Comparison of ENCODE assay signal across 20 mouse cellular contexts in the genomic region with DNA sequence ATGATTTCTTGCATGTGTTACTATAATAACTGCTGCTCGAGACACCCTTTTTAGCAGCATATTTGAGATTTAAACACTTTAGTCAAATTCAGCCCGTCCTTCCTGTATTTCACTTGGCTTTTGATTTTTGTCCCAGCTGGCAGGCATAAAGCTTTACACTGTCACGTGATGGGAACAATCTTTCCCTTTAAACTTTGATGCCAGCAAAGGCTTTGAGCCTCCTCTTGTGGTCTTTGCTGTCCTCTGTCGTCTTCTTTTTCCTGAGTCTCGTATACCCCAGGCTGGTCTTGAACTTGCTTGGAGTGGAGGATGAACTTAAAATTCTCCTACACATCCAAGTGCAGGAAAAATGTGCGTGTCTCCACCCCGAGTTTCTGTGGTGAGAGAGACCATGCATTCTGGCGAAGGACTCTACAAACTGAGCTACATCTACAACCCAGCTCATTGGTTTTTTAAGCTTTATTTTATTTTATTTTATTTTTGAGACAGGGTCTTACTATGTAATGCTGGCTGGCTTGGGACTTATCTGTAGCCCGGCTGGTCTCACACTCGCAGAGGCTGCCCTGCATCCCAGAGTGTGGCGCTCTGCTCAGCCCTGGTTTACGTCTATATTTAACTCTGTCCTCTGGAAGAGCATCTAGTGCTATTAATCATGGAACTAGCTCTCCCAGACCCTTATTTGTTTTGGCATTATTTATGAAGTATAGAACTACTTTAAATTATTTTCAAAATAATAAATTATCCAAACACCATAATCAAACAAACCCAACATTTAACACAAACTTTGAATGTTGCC. TPM values are rescaled to one million over a fixed set of nuclear protein-coding genes. Genes with fewer than 3 reads are reported as not detected.
A peak's percentile ranks its signal among the peaks of the same experiment; 100 is the strongest.
DNase-seq lines count a peak whose midpoint lies in the region; ATAC-seq and TF ChIP-seq lines count a peak whose summit lies in the region.
"Had no signal": no experiment of that assay in that cellular context is flagged by ENCODE, and none has a peak within 500 bp of the region (broad histone marks: within the 10 kb centered on the region; RNA-seq: fewer than 3 reads in every experiment).

No protein-coding gene starts in this region.

- H3K4me2 ChIP-seq in intestine, postnatal 0 days (replicated peaks; ENCODE audit: low read depth), result no peak overlapping the region
- no peak overlapping the region for H3K4me2 ChIP-seq in intestine, embryonic 15.5 days (replicated peaks)
- H3K4me2 ChIP-seq in kidney, embryonic 15.5 days, result no peak overlapping the region
- H3K4me2 ChIP-seq in lung, embryonic 14.5 days, result no peak overlapping the region
- H3K4me2 ChIP-seq: embryonic facial prominence, embryonic 13.5 days; forebrain, embryonic 15.5 days; heart, embryonic 15.5 days; hindbrain, embryonic 14.5 days; limb, embryonic 15.5 days had no signal

- peak; percentile 33 for DNase-seq in kidney, postnatal 10 days
- DNase-seq in lung, embryonic 14.5 days, result peak; percentile 47
- no peak for DNase-seq in lung, postnatal 25 days (ENCODE audit: low spot score)
- DNase-seq in cerebellum, adult 9-11 months, result no peak
- DNase-seq: adrenal gland, postnatal 25 days; B cell, adult 2 months; cerebellum, adult 11-12 months; cerebellum, postnatal 10 days; midbrain, embryonic 14.5 days; thymus, postnatal 4 days had no signal

- TF ChIP-seq CTCF in intestine, postnatal 0 days (IDR thresholded peaks at IDR 0.05; ENCODE audit: low read depth), result peak; percentile 39
- TF ChIP-seq CTCF in lung, embryonic 14.5 days (IDR thresholded peaks at IDR 0.05; ENCODE audit: low read depth), result peak; percentile 30

- no peak overlapping the region for H3K9ac ChIP-seq in intestine, postnatal 0 days (ENCODE audit: low read depth, low read length)
- H3K9ac ChIP-seq in intestine, embryonic 15.5 days, result no peak overlapping the region
- no peak overlapping the region for H3K9ac ChIP-seq in kidney, embryonic 15.5 days
- no peak overlapping the region for H3K9ac ChIP-seq in lung, embryonic 14.5 days
- H3K9ac ChIP-seq: embryonic facial prominence, embryonic 13.5 days; forebrain, embryonic 15.5 days; heart, embryonic 15.5 days; hindbrain, embryonic 14.5 days; limb, embryonic 15.5 days had no signal

- peaks cover 55% of the 10 kb centered on the region for H3K36me3 ChIP-seq in intestine, postnatal 0 days (ENCODE audit: control insufficient read depth, insufficient read depth)
- peaks cover 9% of the 10 kb centered on the region for H3K36me3 ChIP-seq in intestine, embryonic 15.5 days
- H3K36me3 ChIP-seq in kidney, embryonic 15.5 days, result peaks cover 79% of the 10 kb centered on the region
- H3K36me3 ChIP-seq in lung, embryonic 14.5 days (ENCODE audit: insufficient read depth), result peaks cover 64% of the 10 kb centered on the region

- ATAC-seq in intestine, postnatal 0 days, result no peak
- no peak for ATAC-seq in intestine, embryonic 15.5 days
- ATAC-seq in kidney, embryonic 15.5 days (replicated peaks; ENCODE audit: low FRiP score), result no peak
- peak; percentile 41; the same call in 1 of the 2 replicates for ATAC-seq in lung, embryonic 14.5 days (ENCODE audit: insufficient read depth)
- ATAC-seq: forebrain, embryonic 15.5 days had no signal

- H3K4me3 ChIP-seq in intestine, postnatal 0 days (ENCODE audit: low read depth, low read length), result no peak overlapping the region
- H3K4me3 ChIP-seq in intestine, embryonic 15.5 days (replicated peaks), result no peak overlapping the region
- no peak overlapping the region for H3K4me3 ChIP-seq in kidney, embryonic 15.5 days (replicated peaks)
- H3K4me3 ChIP-seq in lung, embryonic 14.5 days (ENCODE audit: low read depth, low read length), result no peak overlapping the region
- H3K4me3 ChIP-seq: embryonic facial prominence, embryonic 13.5 days; forebrain, embryonic 10.5 days; forebrain, embryonic 15.5 days; heart, embryonic 15.5 days; limb, embryonic 10.5 days; limb, embryonic 15.5 days had no signal

- H3K4me1 ChIP-seq in intestine, postnatal 0 days (replicated peaks; ENCODE audit: control insufficient read depth, insufficient read depth, low read length), result no peaks in the 10 kb centered on the region
- no peaks in the 10 kb centered on the region for H3K4me1 ChIP-seq in intestine, embryonic 15.5 days (replicated peaks)
- H3K4me1 ChIP-seq in kidney, embryonic 15.5 days, result no peaks in the 10 kb centered on the region
- no peaks in the 10 kb centered on the region for H3K4me1 ChIP-seq in lung, embryonic 14.5 days (ENCODE audit: insufficient read depth)
- H3K4me1 ChIP-seq: limb, embryonic 10.5 days; limb, embryonic 15.5 days had no signal

- no peaks in the 10 kb centered on the region for H3K9me3 ChIP-seq in intestine, postnatal 0 days (ENCODE audit: control insufficient read depth)
- H3K9me3 ChIP-seq in intestine, embryonic 15.5 days, result no peaks in the 10 kb centered on the region
- no peaks in the 10 kb centered on the region for H3K9me3 ChIP-seq in kidney, embryonic 15.5 days (replicated peaks)
- H3K9me3 ChIP-seq in lung, embryonic 14.5 days (ENCODE audit: low read depth, low read length), result no peaks in the 10 kb centered on the region
- H3K9me3 ChIP-seq: embryonic facial prominence, embryonic 13.5 days; forebrain, embryonic 10.5 days; forebrain, embryonic 15.5 days; heart, embryonic 15.5 days; limb, embryonic 10.5 days; limb, embryonic 15.5 days had no signal

- no peak overlapping the region for H3K27ac ChIP-seq in intestine, postnatal 0 days (ENCODE audit: low read depth, low read length)
- no peak overlapping the region for H3K27ac ChIP-seq in intestine, embryonic 15.5 days
- H3K27ac ChIP-seq in kidney, embryonic 15.5 days, result no peak overlapping the region
- no peak overlapping the region for H3K27ac ChIP-seq in lung, embryonic 14.5 days (ENCODE audit: low read depth)
- H3K27ac ChIP-seq: embryonic facial prominence, embryonic 13.5 days; forebrain, embryonic 10.5 days; forebrain, embryonic 15.5 days; heart, embryonic 15.5 days; hindbrain, embryonic 14.5 days; limb, embryonic 10.5 days; limb, embryonic 15.5 days had no signal

- no peaks in the 10 kb centered on the region for H3K27me3 ChIP-seq in intestine, postnatal 0 days (replicated peaks; ENCODE audit: control insufficient read depth, insufficient read depth, low read length)
- H3K27me3 ChIP-seq in intestine, embryonic 15.5 days (replicated peaks), result no peaks in the 10 kb centered on the region
- no peaks in the 10 kb centered on the region for H3K27me3 ChIP-seq in kidney, embryonic 15.5 days
- no peaks in the 10 kb centered on the region for H3K27me3 ChIP-seq in lung, embryonic 14.5 days (ENCODE audit: insufficient read depth, low read length)
- H3K27me3 ChIP-seq: embryonic facial prominence, embryonic 13.5 days; forebrain, embryonic 15.5 days; heart, embryonic 15.5 days; limb, embryonic 15.5 days had no signal

- 79% methylated on average over 12 of the region's 12 CpGs for WGBS in intestine, postnatal 0 days
- WGBS in intestine, embryonic 15.5 days, result 82% methylated on average over 12 of the region's 12 CpGs
- whole genome bisulfite sequencing in kidney, embryonic 15.5 days, result 79% methylated on average over 12 of the region's 12 CpGs
- 78% methylated on average over 12 of the region's 12 CpGs for WGBS in lung, embryonic 14.5 days

RNA-seq across cellular contexts. Expression of gene Atl1, which starts 44.1 kb away (rescaled TPM):
- 5.0 and 5.6 TPM in 2 replicates for polyA plus RNA-seq in intestine, postnatal 0 days (2015; fragmentation: Nextera tagmentation; extraction: Ambion mirVana)
- 5.6 and 5.9 TPM in 2 replicates for polyA plus RNA-seq in intestine, embryonic 15.5 days (2015; fragmentation: Nextera tagmentation; extraction: Ambion mirVana)
- 5.4 and 7.7 TPM in 2 replicates for polyA plus RNA-seq in kidney, embryonic 15.5 days (2015; fragmentation: Nextera tagmentation; extraction: Ambion mirVana)
- polyA plus RNA-seq in lung, embryonic 14.5 days (2014; fragmentation: Nextera tagmentation; extraction: Ambion mirVana), result 3.2 and 3.6 TPM in 2 replicates

RNA-seq across cellular contexts. Expression of gene Map4k5, which starts 44.7 kb away (rescaled TPM):
- polyA plus RNA-seq in intestine, postnatal 0 days (2015; fragmentation: Nextera tagmentation; extraction: Ambion mirVana), result 9.9 and 10.2 TPM in 2 replicates
- polyA plus RNA-seq in intestine, embryonic 15.5 days (2015; fragmentation: Nextera tagmentation; extraction: Ambion mirVana), result 22.0 and 25.4 TPM in 2 replicates
- 34.3 and 36.9 TPM in 2 replicates for polyA plus RNA-seq in kidney, embryonic 15.5 days (2015; fragmentation: Nextera tagmentation; extraction: Ambion mirVana)
- 43.9 and 49.0 TPM in 2 replicates for polyA plus RNA-seq in lung, embryonic 14.5 days (2014; fragmentation: Nextera tagmentation; extraction: Ambion mirVana)

RNA-seq across cellular contexts. Expression of gene Cdkl1, which starts 57.2 kb away (rescaled TPM):
- 1.5 and 1.6 TPM in 2 replicates for polyA plus RNA-seq in intestine, postnatal 0 days (2015; fragmentation: Nextera tagmentation; extraction: Ambion mirVana)
- polyA plus RNA-seq in intestine, embryonic 15.5 days (2015; fragmentation: Nextera tagmentation; extraction: Ambion mirVana), result 2.7 and 2.9 TPM in 2 replicates
- polyA plus RNA-seq in kidney, embryonic 15.5 days (2015; fragmentation: Nextera tagmentation; extraction: Ambion mirVana), result 21.4 and 24.7 TPM in 2 replicates
- 1.6 and 1.8 TPM in 2 replicates for polyA plus RNA-seq in lung, embryonic 14.5 days (2014; fragmentation: Nextera tagmentation; extraction: Ambion mirVana)

Comparison
In these comparisons a context has a peak if more than half of its experiments do, and no peak if none do; other contexts are left out.
1. DNase-seq: peak in kidney, postnatal 10 days (single experiment) and lung, embryonic 14.5 days (single experiment); none in lung, postnatal 25 days (single experiment) and cerebellum, adult 9-11 months (single experiment).